Mouse (Mus musculus) G1E (cell line): ENCODE data around the gene Tbc1d9b.

Source experiments
- CTCF ChIP-seq: IDR thresholded peaks from 2 replicates; pipeline ENCODE4 v1.5.1; 2012; ENCODE audit warnings: low read depth, low read length, inconsistent platforms, mixed read lengths
- GATA2 ChIP-seq: IDR thresholded peaks from 2 replicates; pipeline ENCODE4 v1.6.1; 2012; ENCODE audit warnings: low read depth, low read length, inconsistent platforms, borderline replicate concordance
- POLR2AphosphoS5 ChIP-seq: IDR thresholded peaks from 2 replicates; pipeline ENCODE4 v1.6.1; 2012; ENCODE audit warnings: low read depth, low read length, inconsistent platforms; ENCODE audit not compliant: insufficient replicate concordance
- TAL1 ChIP-seq: conservative IDR thresholded peaks from 2 replicates; pipeline ENCODE4 v1.6.1; 2012; ENCODE audit warnings: low read depth, low read length, inconsistent platforms, mixed read lengths

DNA sequence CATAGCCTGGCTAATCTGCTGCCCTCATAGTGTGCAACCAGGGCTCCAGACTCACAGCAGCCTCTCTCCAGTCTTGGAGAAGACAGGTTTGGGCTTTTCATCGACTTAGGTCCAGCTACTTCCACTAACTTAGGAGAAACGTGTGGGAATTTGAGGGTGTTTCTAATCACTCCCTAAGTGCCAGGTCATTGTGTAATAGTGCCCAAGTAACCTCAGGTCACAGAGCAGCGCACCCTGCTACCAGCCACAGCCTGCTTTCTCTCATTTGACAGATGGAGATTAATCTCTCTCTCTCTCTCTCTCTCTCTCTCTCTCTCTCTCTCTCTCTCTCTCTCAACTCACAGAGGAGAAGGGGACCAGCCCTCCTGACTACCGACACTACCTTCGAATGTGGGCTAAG is 37.2 kb downstream of the Tbc1d9b start:
- no peak for TF ChIP-seq CTCF
- no peak for TF ChIP-seq TAL1
- TF ChIP-seq POLR2AphosphoS5, result no peak
- TF ChIP-seq GATA2, result no peak
